Mouse (Mus musculus): Measurements from ENCODE around the gene Zfp113.

Gene Zfp113

GRCm38 (mm10) chr5:138155443-138155976 is at the start of gene Zfp113:
Zfp113 (minus strand) TSS chr5:138155744.
- DNase-seq = peak; percentile 95

GRCm38 (mm10) chr5:138202086-138202485 is 46.5 kb upstream of the Zfp113 start:
- DNase-seq = no peak

- DNase-seq = no peak
Observed at GRCm38 (mm10) chr5:138199576-138199975, 44.0 kb upstream of the Zfp113 start.

GRCm38 (mm10) chr5:138195463-138195862 is 39.9 kb upstream of the Zfp113 start:
- DNase-seq = no peak

GRCm38 (mm10) chr5:138194755-138195345 is 39.3 kb upstream of the Zfp113 start:
- peak; percentile 38 for DNase-seq

- DNase-seq = peak; percentile 80
Observed at GRCm38 (mm10) chr5:138193771-138194727, 38.5 kb upstream of the Zfp113 start, which contains the start of gene Mblac1. Mblac1 (plus strand) TSS chr5:138194314.

- peak; percentile 88 for DNase-seq
Observed at GRCm38 (mm10) chr5:138187661-138188306, 32.2 kb upstream of the Zfp113 start.

- DNase-seq = peak; percentile 87
Observed at GRCm38 (mm10) chr5:138186950-138187638, 31.6 kb upstream of the Zfp113 start, which contains the start of the genes Taf6 and Cnpy4. Taf6 (minus strand) TSS chr5:138187451. Cnpy4 (plus strand) TSS chr5:138187485.

GRCm38 (mm10) chr5:138173217-138173616 is 17.7 kb upstream of the Zfp113 start:
- no peak for DNase-seq

GRCm38 (mm10) chr5:138171695-138172491 is 16.3 kb upstream of the Zfp113 start, which contains the start of the genes Ap4m1 and Mcm7:
Ap4m1 (plus strand) TSS chr5:138172002.
Mcm7 (minus strand) TSS chr5:138172422.
- DNase-seq = peak; percentile 97

GRCm38 (mm10) chr5:138170936-138171561 is 15.5 kb upstream of the Zfp113 start:
- DNase-seq = peak; percentile 97

GRCm38 (mm10) chr5:138165594-138165993 is 10.1 kb upstream of the Zfp113 start:
- no peak for DNase-seq

- DNase-seq = no peak
Observed at GRCm38 (mm10) chr5:138163610-138164009, 8.1 kb upstream of the Zfp113 start.

GRCm38 (mm10) chr5:138163046-138163445 is 7.5 kb upstream of the Zfp113 start:
- DNase-seq = no peak

GRCm38 (mm10) chr5:138160842-138161665 is 5.5 kb upstream of the Zfp113 start, which contains the start of gene Cops6:
Cops6 (plus strand) TSS chr5:138161071.
- peak; percentile 97 for DNase-seq

GRCm38 (mm10) chr5:138160224-138160762 is 4.7 kb upstream of the Zfp113 start:
- DNase-seq = no peak

GRCm38 (mm10) chr5:138154390-138154789 is 1.2 kb downstream of the Zfp113 start:
- no peak for DNase-seq

- DNase-seq = no peak
Observed at GRCm38 (mm10) chr5:138138585-138138984, 17.0 kb downstream of the Zfp113 start.

GRCm38 (mm10) chr5:138137935-138138549 is 17.5 kb downstream of the Zfp113 start:
- DNase-seq = no peak
